Mouse (Mus musculus) limb, embryonic 11.5 days (tissue): ENCODE measurements around the gene Myo3b. TPM values are rescaled to one million over a fixed set of nuclear protein-coding genes. Genes with fewer than 3 reads are reported as not detected.
A peak's percentile ranks its signal among the peaks of the same experiment; 100 is the strongest.

Experiments
- ATAC-seq: fragments of 200-750 bp; cut with Nextera tagmentation; 2 replicates; pipeline ENCODE4 v1.8.0; 2017; ENCODE audit warnings: low read depth; ENCODE audit not compliant: insufficient number of reproducible peaks, low FRiP score, low TSS enrichment
- DNase-seq: peaks from one replicate; pipeline ENCODE4 v3.0.0-alpha.2; 2015; ENCODE audit warnings: low spot score
- H3K27ac ChIP-seq: fragments of 300-500 bp; sonication (generic); replicated peaks from 2 replicates; pipeline ENCODE4 v1.5.1; 2014; ENCODE audit warnings: low read depth, mild to moderate bottlenecking, low read length
- H3K27me3 ChIP-seq: fragments of 300-500 bp; sonication (generic); 2 replicates; pipeline ENCODE4 v1.6.1; 2014; ENCODE audit warnings: mild to moderate bottlenecking, low read length, mixed read lengths; ENCODE audit not compliant: control insufficient read depth, insufficient read depth
- H3K36me3 ChIP-seq: fragments of 300-500 bp; sonication (generic); 2 replicates; pipeline ENCODE4 v1.6.1; 2014; ENCODE audit warnings: mild to moderate bottlenecking, low read length, moderate library complexity, mixed read lengths; ENCODE audit not compliant: control insufficient read depth, insufficient read depth
- H3K4me1 ChIP-seq: fragments of 300-500 bp; sonication (generic); 2 replicates; pipeline ENCODE4 v1.6.1; 2014; ENCODE audit warnings: low read length, mixed read lengths; ENCODE audit not compliant: control insufficient read depth, insufficient read depth
- H3K4me2 ChIP-seq: fragments of 300-500 bp; sonication (generic); 2 replicates; pipeline ENCODE4 v1.6.1; 2014; ENCODE audit warnings: low read depth, mild to moderate bottlenecking, moderate library complexity; ENCODE audit not compliant: severe bottlenecking
- H3K4me3 ChIP-seq: fragments of 300-500 bp; sonication (generic); 2 replicates; pipeline ENCODE4 v1.5.1; 2014; ENCODE audit warnings: low read depth, low read length
- H3K9ac ChIP-seq: fragments of 300-500 bp; sonication (generic); 2 replicates; pipeline ENCODE4 v1.6.1; 2014; ENCODE audit warnings: mild to moderate bottlenecking, low read length
- H3K9me3 ChIP-seq: fragments of 300-500 bp; sonication (generic); 2 replicates; pipeline ENCODE4 v1.6.1; 2016; ENCODE audit warnings: low read length; ENCODE audit not compliant: control insufficient read depth
- WGBS: fragments of 180-500 bp; shearing (Covaris S2); extraction: QIAGEN DNeasy Blood & Tissue Kit; methylation state at CpG from one replicate; pipeline ENCODE4 v1.1.7; 2014; 5-methylcytosine and 5-hydroxymethylcytosine counted together
- polyA plus RNA-seq: library from polyadenylated mRNA; unstranded; fragments of >200 nt; fragmentation: Nextera tagmentation; extraction: Ambion mirVana; gene quantifications from 2 replicates; pipeline ENCODE4 v1.2.1, GENCODE M21; 2014

Gene Myo3b
- polyA plus RNA-seq, 1 experiment from 2014 or later = not detected

- H3K27me3 ChIP-seq = no peaks in the 10 kb centered on the region
- no peaks in the 10 kb centered on the region for H3K9me3 ChIP-seq
- peak overlapping the region; percentile 10; the same call in 1 of the 2 replicates for H3K4me2 ChIP-seq
- DNase-seq = no peak
- H3K4me3 ChIP-seq = no peak overlapping the region
- WGBS = 1% methylated on average over 7 of the region's 7 CpGs
- no peak for ATAC-seq
- peaks cover 7% of the 10 kb centered on the region; the same call in 1 of the 2 replicates for H3K4me1 ChIP-seq
- H3K9ac ChIP-seq = no peak overlapping the region
- no peaks in the 10 kb centered on the region for H3K36me3 ChIP-seq
- H3K27ac ChIP-seq = no peak overlapping the region
Measured at GRCm38 (mm10) chr2:70444141-70444540, 405.2 kb downstream of the Myo3b start.

GRCm38 (mm10) chr2:70456205-70456604 lies 417.3 kb downstream of the Myo3b start:
- ATAC-seq (no peak), DNase-seq (peak; percentile 54)
- Histone ChIP-seq H3K9ac (no peak overlapping the region), H3K27ac (no peak overlapping the region), H3K4me3 (0 out of 2 replicates have a peak overlapping the region, but pooled peaks have one; percentile 11), H3K27me3 (0 out of 2 replicates have a peak, but pooled peaks cover 3% of the 10 kb centered on the region), H3K4me2 (peak overlapping the region; percentile 40), H3K36me3 (no peaks in the 10 kb centered on the region), H3K9me3 (no peaks in the 10 kb centered on the region), H3K4me1 (no peaks in the 10 kb centered on the region)
- WGBS = 4% methylated on average over 12 of the region's 12 CpGs

GRCm38 (mm10) chr2:70463606-70464005 lies 424.7 kb downstream of the Myo3b start:
- Histone ChIP-seq H3K9ac (no peak overlapping the region), H3K9me3 (no peaks in the 10 kb centered on the region), H3K27me3 (no peaks in the 10 kb centered on the region), H3K4me2 (no peak overlapping the region), H3K27ac (no peak overlapping the region), H3K36me3 (no peaks in the 10 kb centered on the region), H3K4me1 (no peaks in the 10 kb centered on the region), H3K4me3 (no peak overlapping the region)
- WGBS = 91% methylated on average over 1 of the region's 1 CpGs
- DNase-seq = no peak
- ATAC-seq = no peak

DNA sequence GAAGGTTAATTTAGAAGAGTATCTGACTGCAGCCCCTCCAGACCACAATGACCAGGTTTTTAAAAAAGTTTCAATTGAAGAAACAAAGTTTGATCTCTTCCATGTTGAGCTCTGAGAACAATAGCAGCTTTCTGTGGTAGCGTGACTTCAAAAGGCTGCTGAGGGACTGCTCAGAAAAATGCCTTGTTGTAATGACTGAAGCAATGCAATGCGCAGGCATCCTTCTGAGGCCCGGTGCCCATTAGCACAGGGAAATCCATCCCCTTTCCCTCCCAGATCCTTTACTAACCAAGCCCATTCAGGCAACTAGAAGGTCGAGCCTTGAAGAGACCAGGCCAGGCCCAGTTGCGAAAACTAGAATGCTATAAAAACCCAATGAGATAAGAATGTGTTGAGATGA lies 432.2 kb downstream of the Myo3b start:
- Histone ChIP-seq H3K27ac (no peak overlapping the region), H3K4me3 (no peak overlapping the region), H3K9ac (no peak overlapping the region), H3K4me1 (peaks cover 8% of the 10 kb centered on the region; the same call in 1 of the 2 replicates), H3K9me3 (no peaks in the 10 kb centered on the region), H3K4me2 (no peak overlapping the region), H3K27me3 (peaks cover 45% of the 10 kb centered on the region), H3K36me3 (no peaks in the 10 kb centered on the region)
- ATAC-seq (no peak), DNase-seq (peak; percentile 39)
- WGBS = 6% methylated on average over 5 of the region's 5 CpGs

DNA sequence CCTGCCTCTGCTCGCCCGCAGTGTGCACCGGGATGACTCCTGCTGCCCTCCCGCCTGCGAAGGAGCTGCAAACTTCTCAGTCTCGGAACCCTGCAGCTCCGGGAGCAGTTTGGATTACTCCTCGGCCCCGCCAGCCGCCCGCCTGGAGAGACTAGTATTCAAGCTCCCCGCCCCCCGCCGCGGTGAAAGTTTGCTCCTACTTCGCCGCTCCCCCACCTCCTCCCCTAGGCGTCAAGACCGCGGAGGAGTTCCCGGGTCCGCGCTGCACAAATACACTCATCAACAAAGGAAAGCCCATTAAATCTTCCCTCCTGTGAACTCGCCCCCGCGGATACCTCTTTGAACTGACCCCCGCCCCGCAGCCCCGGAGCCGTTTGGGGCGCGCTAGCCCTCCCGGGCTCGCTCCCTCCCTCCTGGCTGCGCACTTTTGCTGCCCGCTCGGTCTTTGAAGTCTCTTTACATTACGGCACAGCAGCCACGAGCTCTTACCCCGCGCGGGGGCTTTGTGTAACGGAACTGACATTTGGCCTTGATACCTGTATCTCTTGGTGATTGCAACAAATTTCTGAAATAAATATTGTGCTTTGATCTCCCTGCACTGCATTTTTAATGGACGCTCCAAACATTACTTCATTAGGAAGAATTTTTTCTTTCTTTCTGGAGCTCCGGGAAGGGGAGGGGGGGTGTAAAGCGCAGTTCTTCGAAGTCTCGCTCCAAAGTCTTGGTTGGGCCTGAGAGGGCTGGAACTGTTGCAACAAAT lies 433.1 kb downstream of the Myo3b start:
- Histone ChIP-seq H3K9ac (peak overlapping the region; percentile 24; the same call in 1 of the 2 replicates), H3K4me2 (peak overlapping the region; percentile 75), H3K27ac (no peak overlapping the region), H3K4me3 (peak overlapping the region; percentile 34), H3K9me3 (no peaks in the 10 kb centered on the region), H3K27me3 (peaks cover 54% of the 10 kb centered on the region), H3K36me3 (no peaks in the 10 kb centered on the region), H3K4me1 (peaks cover 12% of the 10 kb centered on the region)
- no peak; the same call in 1 of the 2 replicates for ATAC-seq
- peak; percentile 71 for DNase-seq
- under 1% methylated on average over 47 of the region's 48 CpGs for WGBS

Other genes starting within 250 kb of the Myo3b start
- gene Ccdc173, start 249.6 kb upstream of the Myo3b start, polyA plus RNA-seq = 2.2 and 3.0 TPM in 2 replicates
- gene Phospho2, start 249.5 kb upstream of the Myo3b start, polyA plus RNA-seq = 29.2 and 31.5 TPM in 2 replicates
- gene Klhl23, start 217.2 kb upstream of the Myo3b start, polyA plus RNA-seq = 31.6 and 35.7 TPM in 2 replicates
- gene Ssb, start 177.6 kb upstream of the Myo3b start, polyA plus RNA-seq = 423 and 426 TPM in 2 replicates
- 35.7 and 36.2 TPM in 2 replicates for gene Mettl5, start 153.5 kb upstream of the Myo3b start, polyA plus RNA-seq
- 13.2 and 20.1 TPM in 2 replicates for gene Ubr3, start 141.9 kb upstream of the Myo3b start, polyA plus RNA-seq